Mouse (Mus musculus) midbrain, embryonic 12.5 days (tissue): ENCODE data around the gene Zbtb45. TPM values are rescaled to one million over a fixed set of nuclear protein-coding genes. Genes with fewer than 3 reads are reported as not detected.

Source experiments
- ATAC-seq: fragments of 200-750 bp; cut with Nextera tagmentation; 2 replicates; pipeline ENCODE4 v1.8.0; 2017; ENCODE audit warnings: low read depth, moderate TSS enrichment, moderate library complexity; ENCODE audit not compliant: low FRiP score
- H3K27ac ChIP-seq: fragments of 300-500 bp; sonication (generic); replicated peaks from 2 replicates; pipeline ENCODE4 v1.5.1; 2016; ENCODE audit warnings: mild to moderate bottlenecking
- H3K27me3 ChIP-seq: fragments of 300-500 bp; sonication (generic); 2 replicates; pipeline ENCODE4 v1.6.1; 2016; ENCODE audit warnings: mild to moderate bottlenecking
- H3K36me3 ChIP-seq: fragments of 300-500 bp; sonication (generic); 2 replicates; pipeline ENCODE4 v1.6.1; 2016
- H3K4me1 ChIP-seq: fragments of 300-500 bp; sonication (generic); 2 replicates; pipeline ENCODE4 v1.6.1; 2016
- H3K4me2 ChIP-seq: fragments of 300-500 bp; sonication (generic); replicated peaks from 2 replicates; pipeline ENCODE4 v1.6.1; 2016; ENCODE audit warnings: mild to moderate bottlenecking, moderate library complexity
- H3K4me3 ChIP-seq: fragments of 300-500 bp; sonication (generic); 2 replicates; pipeline ENCODE4 v1.5.1; 2016; ENCODE audit warnings: mild to moderate bottlenecking
- H3K9ac ChIP-seq: fragments of 300-500 bp; sonication (generic); replicated peaks from 2 replicates; pipeline ENCODE4 v1.6.1; 2016; ENCODE audit warnings: mild to moderate bottlenecking, moderate library complexity
- H3K9me3 ChIP-seq: fragments of 300-500 bp; sonication (generic); 2 replicates; pipeline ENCODE4 v1.6.1; 2016; ENCODE audit warnings: mild to moderate bottlenecking
- WGBS: fragments of 180-500 bp; shearing (Covaris S2); methylation state at CpG from one replicate; pipeline ENCODE4 v1.1.7; 2016; 5-methylcytosine and 5-hydroxymethylcytosine counted together
- polyA plus RNA-seq: library from polyadenylated mRNA; unstranded; fragments of >200 nt; fragmentation: Nextera tagmentation; extraction: Ambion mirVana; gene quantifications from 2 replicates; pipeline ENCODE4 v1.2.1, GENCODE M21; 2016

Zbtb45 gene
- polyA plus RNA-seq, 1 experiment from 2014 or later, result 36.6 TPM

DNA sequence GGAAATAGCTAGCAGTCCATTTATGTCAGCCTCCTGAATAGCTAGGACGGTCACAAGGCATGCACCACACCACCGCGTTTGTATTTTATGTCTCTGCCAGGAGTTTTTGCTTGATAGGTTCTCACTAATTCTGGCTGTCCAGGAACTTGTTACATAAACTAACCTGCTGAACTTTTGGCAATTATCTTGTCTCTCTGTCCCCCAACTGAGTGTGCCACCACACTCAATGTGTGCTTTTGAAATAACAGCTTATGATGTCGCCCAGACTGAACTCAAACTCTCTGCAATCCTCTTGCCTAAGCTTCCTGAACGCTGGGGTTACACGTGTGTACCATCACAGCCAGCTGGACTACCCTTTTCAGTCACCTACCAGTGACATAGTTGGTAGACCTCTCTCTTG is 32.7 kb upstream of the Zbtb45 start:
- WGBS, result 78% methylated on average over 6 of the region's 6 CpGs
- H3K9ac ChIP-seq, result no peak overlapping the region
- H3K4me1 ChIP-seq, result peaks cover 25% of the 10 kb centered on the region
- H3K27ac ChIP-seq, result no peak overlapping the region
- ATAC-seq, result no peak
- H3K27me3 ChIP-seq, result peaks cover 53% of the 10 kb centered on the region
- no peaks in the 10 kb centered on the region for H3K36me3 ChIP-seq
- peaks cover 6% of the 10 kb centered on the region; the same call in 1 of the 2 replicates for H3K9me3 ChIP-seq
- no peak overlapping the region for H3K4me3 ChIP-seq
- no peak overlapping the region for H3K4me2 ChIP-seq

- Histone ChIP-seq H3K4me1 (peaks cover 33% of the 10 kb centered on the region), H3K4me2 (no peak overlapping the region), H3K9me3 (peaks cover 6% of the 10 kb centered on the region; the same call in 1 of the 2 replicates), H3K27ac (no peak overlapping the region), H3K4me3 (no peak overlapping the region), H3K36me3 (peaks cover 2% of the 10 kb centered on the region), H3K27me3 (peaks cover 53% of the 10 kb centered on the region), H3K9ac (no peak overlapping the region)
- ATAC-seq, result no peak
- WGBS, result 74% methylated on average over 1 of the region's 1 CpGs
These were observed 31.4 kb upstream of the Zbtb45 start for GRCm38 (mm10) chr7:13041256-13041655.

- H3K4me2 ChIP-seq, result peak overlapping the region; percentile 79
- WGBS, result 83% methylated on average over 1 of the region's 1 CpGs
- H3K4me3 ChIP-seq, result peak overlapping the region; percentile 81; the same call in 1 of the 2 replicates
These were observed 29.3 kb upstream of the Zbtb45 start for GRCm38 (mm10) chr7:13039181-13039580.

DNA sequence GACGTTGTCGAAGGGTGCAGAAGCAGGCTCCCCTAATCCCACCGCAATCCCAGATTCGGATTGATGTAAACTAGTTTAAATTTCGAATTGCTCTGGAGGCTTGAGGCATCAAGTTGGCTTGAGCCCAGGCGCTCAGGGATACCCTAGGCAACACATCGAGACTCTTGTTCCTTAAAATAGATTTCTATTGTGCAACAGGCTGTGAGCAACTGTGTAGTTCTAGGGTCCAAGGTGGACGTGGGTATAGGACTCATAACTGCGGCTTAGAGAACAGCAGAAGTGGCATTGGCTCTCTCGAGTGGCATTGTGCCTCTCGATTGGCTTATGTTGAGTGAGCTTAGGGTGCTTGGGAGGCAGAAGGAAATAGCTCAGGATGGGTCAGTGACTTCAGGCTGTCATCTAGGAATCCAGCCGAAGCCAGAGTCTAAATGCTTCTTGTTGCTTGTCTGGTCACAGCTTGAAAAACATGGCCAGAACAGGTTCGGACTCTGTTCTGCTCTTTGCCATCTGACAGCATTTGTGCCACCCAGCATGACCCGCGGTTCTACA is 28.9 kb upstream of the Zbtb45 start:
- Histone ChIP-seq H3K4me2 (peak overlapping the region; percentile 79), H3K9me3 (peaks cover 6% of the 10 kb centered on the region; the same call in 1 of the 2 replicates), H3K4me3 (peak overlapping the region; percentile 81), H3K36me3 (peaks cover 16% of the 10 kb centered on the region), H3K27ac (peak overlapping the region; percentile 100), H3K4me1 (peaks cover 38% of the 10 kb centered on the region), H3K27me3 (peaks cover 32% of the 10 kb centered on the region), H3K9ac (peak overlapping the region; percentile 94)
- ATAC-seq, result no peak
- 30% methylated on average over 15 of the region's 15 CpGs for WGBS

More at GRCm38 (mm10) chr7:13039181-13039580, 29.3 kb upstream of the Zbtb45 start:
- Histone ChIP-seq H3K36me3 (peaks cover 16% of the 10 kb centered on the region), H3K9me3 (peaks cover 6% of the 10 kb centered on the region; the same call in 1 of the 2 replicates), H3K27ac (no peak overlapping the region), H3K4me1 (peaks cover 39% of the 10 kb centered on the region), H3K9ac (peak overlapping the region; percentile 94; the same call in 1 of the 2 replicates), H3K27me3 (peaks cover 37% of the 10 kb centered on the region)
- ATAC-seq, result no peak

GRCm38 (mm10) chr7:13037901-13038555 is 28.2 kb upstream of the Zbtb45 start, which contains the start of gene Ube2m:
TSS of gene Ube2m (minus strand) at chr7:13038275.
- H3K4me2 ChIP-seq, result peak within 1 kb of the TSS; percentile 79
- H3K9me3 ChIP-seq, result peaks cover under 1% of the 10 kb centered on the region; the same call in 1 of the 2 replicates
- H3K36me3 ChIP-seq, result peaks cover 16% of the 10 kb centered on the region
- peak within 1 kb of the TSS; percentile 81 for H3K4me3 ChIP-seq
- WGBS, result under 1% methylated on average over 65 of the region's 65 CpGs
- H3K27me3 ChIP-seq, result peaks cover 25% of the 10 kb centered on the region
- peak; percentile 92 for ATAC-seq
- peaks cover 38% of the 10 kb centered on the region for H3K4me1 ChIP-seq
- H3K9ac ChIP-seq, result peak within 1 kb of the TSS; percentile 94
- peak within 1 kb of the TSS; percentile 100 for H3K27ac ChIP-seq

GRCm38 (mm10) chr7:13037366-13037765 is 27.5 kb upstream of the Zbtb45 start:
- H3K4me1 ChIP-seq, result peaks cover 38% of the 10 kb centered on the region
- H3K4me3 ChIP-seq, result peak overlapping the region; percentile 81
- H3K27ac ChIP-seq, result peak overlapping the region; percentile 100
- H3K9ac ChIP-seq, result peak overlapping the region; percentile 94
- H3K36me3 ChIP-seq, result peaks cover 21% of the 10 kb centered on the region
- WGBS, result 0% methylated on average over 32 of the region's 33 CpGs
- ATAC-seq, result peak; percentile 4
- peaks cover 19% of the 10 kb centered on the region for H3K27me3 ChIP-seq
- H3K9me3 ChIP-seq, result no peaks in the 10 kb centered on the region
- peak overlapping the region; percentile 79 for H3K4me2 ChIP-seq

DNA sequence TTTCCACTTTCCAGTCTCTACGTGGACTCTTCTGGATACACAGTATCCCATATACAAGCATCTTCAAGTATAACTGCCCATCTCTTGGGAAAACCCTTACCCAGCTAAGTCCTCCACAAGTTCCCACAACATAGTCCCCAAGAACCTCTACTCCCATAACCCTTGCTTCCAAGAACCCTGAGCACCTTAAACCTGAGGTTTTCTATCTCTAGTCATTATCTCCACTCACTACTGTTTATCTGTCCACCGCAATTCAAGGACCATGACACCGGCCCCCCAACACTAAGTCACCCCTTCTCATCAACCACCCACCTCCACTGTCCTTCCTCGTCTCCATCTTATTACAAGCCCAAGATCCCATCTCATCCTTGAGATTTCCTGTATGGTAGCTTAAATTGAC is 27.0 kb upstream of the Zbtb45 start:
- Histone ChIP-seq H3K9ac (peak overlapping the region; percentile 94), H3K4me1 (peaks cover 38% of the 10 kb centered on the region), H3K4me2 (peak overlapping the region; percentile 79), H3K4me3 (peak overlapping the region; percentile 81), H3K36me3 (peaks cover 27% of the 10 kb centered on the region), H3K27me3 (peaks cover 13% of the 10 kb centered on the region), H3K27ac (0 out of 2 replicates have a peak overlapping the region, but pooled peaks have one; percentile 100), H3K9me3 (no peaks in the 10 kb centered on the region)
- ATAC-seq, result no peak
- 49% methylated on average over 4 of the region's 4 CpGs for WGBS

DNA sequence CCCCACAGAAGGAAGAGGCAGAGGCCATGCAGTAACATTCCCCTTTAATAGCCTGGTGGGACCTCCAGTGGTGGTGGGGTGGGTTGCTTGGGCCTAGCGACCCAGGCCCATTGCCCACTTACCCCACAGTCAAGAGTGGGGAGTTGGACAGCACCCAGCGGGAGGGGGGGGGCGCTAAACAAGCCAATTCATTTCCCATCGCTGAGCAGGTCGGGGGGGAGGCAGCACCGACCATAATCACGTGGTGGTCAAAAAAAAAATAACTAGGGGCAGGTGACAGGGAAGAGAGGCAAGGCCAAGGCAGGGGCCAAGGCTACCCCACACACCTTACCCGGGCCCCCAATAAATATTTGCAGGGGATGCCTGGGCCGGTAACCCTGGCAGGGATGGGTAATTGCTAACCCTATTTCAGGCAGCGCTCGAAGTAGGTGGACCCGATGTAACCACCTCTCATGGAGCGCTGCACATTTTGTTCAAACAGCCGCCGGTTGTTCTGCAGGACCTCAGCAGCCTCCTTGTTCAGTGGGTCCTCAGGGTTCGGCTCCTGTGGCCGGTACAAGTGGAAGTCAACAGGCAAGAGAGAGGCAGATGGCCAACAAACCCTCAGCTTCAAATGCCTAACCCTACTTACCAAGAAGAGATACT is 25.5 kb upstream of the Zbtb45 start:
- Histone ChIP-seq H3K9ac (peak overlapping the region; percentile 71; the same call in 1 of the 2 replicates), H3K27ac (peak overlapping the region; percentile 90), H3K4me3 (peak overlapping the region; percentile 55), H3K36me3 (peaks cover 42% of the 10 kb centered on the region), H3K4me1 (peaks cover 38% of the 10 kb centered on the region), H3K9me3 (no peaks in the 10 kb centered on the region), H3K4me2 (peak overlapping the region; percentile 78), H3K27me3 (no peaks in the 10 kb centered on the region)
- WGBS, result 86% methylated on average over 17 of the region's 17 CpGs
- peak; percentile 0; the same call in 1 of the 2 replicates for ATAC-seq

DNA sequence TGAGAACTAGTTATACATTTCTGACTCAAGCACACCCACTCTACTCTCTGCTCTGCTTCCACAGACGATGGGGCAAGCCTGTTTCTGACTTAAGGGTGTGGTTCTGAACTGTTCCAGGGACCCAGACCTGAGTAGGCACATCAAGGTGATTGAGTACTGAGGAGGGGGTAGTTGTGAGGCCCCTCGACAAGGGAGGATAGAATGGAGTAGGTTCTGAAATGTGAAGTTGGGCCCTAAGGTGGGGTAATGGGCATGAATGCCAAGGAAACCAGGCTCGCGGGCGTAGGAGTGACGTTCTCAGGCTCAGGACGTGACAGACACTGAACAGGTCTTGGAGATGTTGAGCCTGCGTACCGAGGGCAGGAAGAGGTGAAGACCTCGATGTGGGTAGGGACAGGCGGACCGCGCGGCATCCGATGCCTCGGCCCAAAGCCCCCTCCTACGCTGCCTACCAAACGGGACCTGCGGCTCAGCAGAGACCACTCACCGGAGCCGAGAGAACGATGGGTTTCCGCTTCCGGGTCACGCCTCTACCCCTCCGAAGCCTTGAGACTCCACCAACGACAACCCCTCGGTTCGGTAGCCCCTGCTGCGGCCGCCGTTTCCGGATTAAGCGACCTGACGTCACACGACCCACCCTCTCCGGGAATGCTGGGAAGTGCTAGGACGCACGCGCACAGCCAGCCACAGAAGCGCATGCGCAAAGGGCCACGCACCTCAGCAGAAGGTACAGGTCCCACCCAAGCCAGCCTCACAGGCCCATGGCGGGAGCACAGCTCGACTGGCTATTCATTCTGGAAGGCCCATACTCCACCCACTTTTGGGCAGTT is 24.5 kb upstream of the Zbtb45 start, which contains the start of gene Chmp2a:
Chmp2a (minus strand) TSS at position 660 of the 830 bp plus-strand sequence.
- Histone ChIP-seq H3K4me2 (peak within 1 kb of the TSS; percentile 78), H3K4me1 (peaks cover 37% of the 10 kb centered on the region), H3K27me3 (no peaks in the 10 kb centered on the region), H3K9ac (peak within 1 kb of the TSS; percentile 71), H3K9me3 (no peaks in the 10 kb centered on the region), H3K4me3 (peak within 1 kb of the TSS; percentile 55), H3K36me3 (peaks cover 51% of the 10 kb centered on the region), H3K27ac (peak within 1 kb of the TSS; percentile 90)
- ATAC-seq, result peak; percentile 80
- under 1% methylated on average over 45 of the region's 45 CpGs for WGBS

GRCm38 (mm10) chr7:13033451-13034147 is 23.8 kb upstream of the Zbtb45 start:
- peaks cover 59% of the 10 kb centered on the region for H3K36me3 ChIP-seq
- H3K27ac ChIP-seq, result peak overlapping the region; percentile 90
- whole genome bisulfite sequencing, result 54% methylated on average over 13 of the region's 13 CpGs
- peak overlapping the region; percentile 71 for H3K9ac ChIP-seq
- H3K27me3 ChIP-seq, result no peaks in the 10 kb centered on the region
- peak overlapping the region; percentile 55 for H3K4me3 ChIP-seq
- H3K4me1 ChIP-seq, result peaks cover 29% of the 10 kb centered on the region
- ATAC-seq, result no peak
- peak overlapping the region; percentile 78 for H3K4me2 ChIP-seq
- no peaks in the 10 kb centered on the region for H3K9me3 ChIP-seq

DNA sequence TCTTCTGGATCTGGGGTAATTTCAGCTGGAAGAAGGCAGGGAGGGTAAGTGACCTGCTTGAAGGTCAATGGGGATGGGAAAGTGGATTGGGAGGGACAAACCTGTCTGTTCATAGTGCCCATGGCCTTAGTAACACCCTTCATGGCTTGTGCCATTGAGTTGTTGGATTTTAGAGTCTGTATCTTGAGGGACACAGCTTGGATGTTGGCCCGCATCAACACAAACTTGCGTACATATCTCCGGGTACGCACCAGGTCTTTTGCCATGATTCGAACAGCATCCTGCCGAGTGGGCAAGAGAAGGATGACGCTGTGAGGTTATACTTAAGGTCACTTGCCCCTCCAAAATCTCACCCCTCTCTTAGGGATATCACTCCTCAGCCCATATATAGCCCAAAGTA is 22.7 kb upstream of the Zbtb45 start:
- ATAC-seq, result no peak
- no peak overlapping the region for H3K4me2 ChIP-seq
- no peak overlapping the region for H3K27ac ChIP-seq
- 93% methylated on average over 7 of the region's 7 CpGs for WGBS
- H3K27me3 ChIP-seq, result no peaks in the 10 kb centered on the region
- no peak overlapping the region for H3K9ac ChIP-seq
- peaks cover 27% of the 10 kb centered on the region for H3K4me1 ChIP-seq
- no peaks in the 10 kb centered on the region for H3K9me3 ChIP-seq
- H3K36me3 ChIP-seq, result peaks cover 70% of the 10 kb centered on the region
- H3K4me3 ChIP-seq, result no peak overlapping the region
